Mouse (Mus musculus) embryonic stem cell, embryonic (primary cell): Measurements from ENCODE around the gene Chd4.

Experiments
- CTCF ChIA-PET, 4 experiments: fragments of 300-600 bp in 2 of 4; fragments of 350-600 bp in 2 of 4; sonication (Branson Sonifier 250); formaldehyde crosslinking; loops; one replicate each; lab custom pipeline; 2022; ENCODE audit warnings: inconsistent platforms in 2 of 4; lab: Charles Lee
- POLR2A ChIA-PET, 4 experiments: fragments of 300-600 bp in 2 of 4; fragments of 350-600 bp in 2 of 4; sonication (Branson Sonifier 250); formaldehyde crosslinking; loops; one replicate each; lab custom pipeline; 2022; ENCODE audit warnings: antibody characterized with exemption in 4 of 4, inconsistent platforms in 1 of 4; lab: Charles Lee

Gene Chd4

GRCm38 (mm10) chr6:125101444-125101843 is 5.7 kb downstream of the Chd4 start:
- ChIA-PET POLR2A (interaction anchor here in 3 of 4 experiments (0.6 to 4.1 kb wide), 34 partner anchors 8 to 360 kb away, joined by 3 to 24 read pairs (median 4); partner anchors contain the start of genes Mrpl51 (in 2 of the 3), Ncapd2 (in 2 of the 3), Cdca3 (in 1 of the 3) and Grcc10 (in 1 of the 3)), CTCF (interaction anchor here in 3 of 4 experiments (0.5 to 1.4 kb wide), 5 partner anchors 10 to 170 kb away, joined by 3 to 5 read pairs (median 3); no protein-coding TSS in a partner anchor)

DNA sequence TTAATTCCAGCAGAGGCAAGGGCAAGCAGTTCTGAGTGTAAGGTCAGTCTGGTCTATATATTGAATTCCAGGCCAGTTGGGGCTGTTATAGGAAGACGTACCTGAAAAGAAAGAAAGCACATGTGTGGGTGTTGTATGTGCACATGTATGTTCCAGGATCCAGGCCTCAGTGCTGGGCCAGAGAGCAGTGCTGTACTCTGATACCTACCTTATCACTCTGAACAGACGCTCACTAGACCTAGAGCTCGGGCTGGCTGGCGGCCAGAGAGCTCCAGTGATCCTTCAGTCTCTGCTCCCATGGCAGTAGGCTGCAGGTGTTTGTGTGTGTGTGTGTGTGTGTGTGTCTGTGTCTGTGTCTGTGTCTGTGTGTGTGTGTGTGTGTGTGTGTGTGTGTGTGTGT is 8.4 kb downstream of the Chd4 start:
- POLR2A ChIA-PET = interaction anchor here in 3 of 4 experiments (0.6 to 1.0 kb wide), 6 partner anchors 9 to 322 kb away, joined by 3 to 5 read pairs (median 4); no protein-coding TSS in a partner anchor
- CTCF ChIA-PET = interaction anchor here (0.6 to 1.0 kb wide), 5 partner anchors 10 to 252 kb away, joined by 3 to 5 read pairs (median 3); no protein-coding TSS in a partner anchor

- ChIA-PET POLR2A (interaction anchor here in 1 of 4 experiments (0.6 to 2.1 kb wide), 5 partner anchors 10 to 84 kb away, joined by 3 to 7 read pairs (median 3); partner anchors contain the start of genes Mrpl51 and Ncapd2), CTCF (interaction anchor here in 1 of 4 experiments (1.1 to 1.6 kb wide), 2 partner anchors 30 to 164 kb away, joined by 3 to 7 read pairs; no protein-coding TSS in a partner anchor)
Observed at GRCm38 (mm10) chr6:125107705-125108104, 11.9 kb downstream of the Chd4 start.

GRCm38 (mm10) chr6:125109371-125109770 is 13.6 kb downstream of the Chd4 start:
- CTCF ChIA-PET = interaction anchor here in 3 of 4 experiments (0.6 to 1.4 kb wide), 4 partner anchors 28 to 166 kb away, joined by 3 to 4 read pairs (median 3); no protein-coding TSS in a partner anchor
- POLR2A ChIA-PET = interaction anchor here in 2 of 4 experiments (0.7 to 2.6 kb wide), 21 partner anchors 8 to 368 kb away, joined by 3 to 14 read pairs (median 4); partner anchors contain the start of genes Grcc10 (in 1 of the 2) and Zfp384 (in 1 of the 2)

DNA sequence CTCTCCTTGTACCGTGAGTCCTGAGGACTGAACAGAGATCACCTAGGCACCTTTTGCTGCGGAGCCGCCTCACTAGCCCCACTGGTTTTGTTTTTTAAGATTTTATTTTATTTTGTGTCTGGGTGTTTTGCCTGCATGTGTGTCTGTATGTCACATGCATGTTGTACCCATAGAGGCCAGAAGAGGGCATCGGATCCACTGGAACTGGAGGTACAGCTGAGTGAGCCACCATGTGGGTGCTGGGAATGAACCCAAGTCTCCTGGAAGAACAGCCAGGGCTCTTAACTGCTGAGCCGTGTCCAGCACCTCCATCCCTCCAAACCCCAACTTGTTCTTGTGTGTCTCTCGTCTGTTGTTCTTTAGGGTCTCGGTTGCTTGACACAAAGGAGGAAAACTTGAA is 15.1 kb downstream of the Chd4 start:
- ChIA-PET CTCF (interaction anchor here (0.6 to 1.5 kb wide), 14 partner anchors 9 to 251 kb away, joined by 3 to 6 read pairs (median 3); no protein-coding TSS in a partner anchor), POLR2A (interaction anchor here in 3 of 4 experiments (0.6 to 2.6 kb wide), 20 partner anchors 9 to 481 kb away, joined by 3 to 14 read pairs (median 3); partner anchors contain the start of genes Mrpl51 (in 1 of the 3), Ncapd2 (in 1 of the 3) and Vamp1 (in 1 of the 3))

DNA sequence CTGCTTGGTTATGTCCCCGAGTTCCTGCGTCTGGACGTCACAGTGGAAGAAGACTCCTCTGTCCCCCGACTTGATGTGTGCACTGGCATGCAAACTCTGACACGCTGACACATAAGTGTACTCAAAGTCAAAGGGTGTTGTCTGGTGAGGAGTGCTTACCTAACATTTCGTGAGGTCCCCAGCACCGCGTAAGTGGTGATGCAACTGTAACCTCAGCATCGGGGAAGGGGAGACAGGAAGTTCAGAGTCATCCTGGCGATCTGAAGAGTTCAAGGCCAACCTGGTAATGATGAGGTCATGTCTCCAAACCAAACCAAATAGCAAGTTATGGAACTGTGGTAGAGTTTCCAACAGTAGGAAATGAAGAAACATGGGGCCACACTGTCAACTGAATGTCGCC is 16.8 kb downstream of the Chd4 start:
- ChIA-PET POLR2A (interaction anchor here in 2 of 4 experiments (1.4 to 2.6 kb wide), 4 partner anchors 11 to 62 kb away, joined by 4 to 22 read pairs (median 8); no protein-coding TSS in a partner anchor), CTCF (no interaction called here)

GRCm38 (mm10) chr6:125119387-125119786 is 23.6 kb downstream of the Chd4 start:
- ChIA-PET POLR2A (interaction anchor here in 3 of 4 experiments (0.6 to 4.5 kb wide), 12 partner anchors 10 to 77 kb away, joined by 3 to 22 read pairs (median 4); partner anchors contain the start of gene Gapdh (in 1 of the 3)), CTCF (interaction anchor here in 1 of 4 experiments (1.0 kb wide), 2 partner anchors 8 to 18 kb away, joined by 3 to 4 read pairs; no protein-coding TSS in a partner anchor)

- ChIA-PET POLR2A (interaction anchor here (0.5 to 16.8 kb wide), 40 partner anchors 9 to 731 kb away, joined by 3 to 499 read pairs (median 4); partner anchors contain the start of genes Gapdh (in 2 of the 4), Mrpl51 (in 2 of the 4), Ncapd2 (in 2 of the 4) and Grcc10 (in 1 of the 4)), CTCF (interaction anchor here in 3 of 4 experiments (0.6 to 1.8 kb wide), 6 partner anchors 9 to 225 kb away, joined by 3 to 5 read pairs (median 4); no protein-coding TSS in a partner anchor)
Observed at GRCm38 (mm10) chr6:125128724-125129123, 32.9 kb downstream of the Chd4 start.

DNA sequence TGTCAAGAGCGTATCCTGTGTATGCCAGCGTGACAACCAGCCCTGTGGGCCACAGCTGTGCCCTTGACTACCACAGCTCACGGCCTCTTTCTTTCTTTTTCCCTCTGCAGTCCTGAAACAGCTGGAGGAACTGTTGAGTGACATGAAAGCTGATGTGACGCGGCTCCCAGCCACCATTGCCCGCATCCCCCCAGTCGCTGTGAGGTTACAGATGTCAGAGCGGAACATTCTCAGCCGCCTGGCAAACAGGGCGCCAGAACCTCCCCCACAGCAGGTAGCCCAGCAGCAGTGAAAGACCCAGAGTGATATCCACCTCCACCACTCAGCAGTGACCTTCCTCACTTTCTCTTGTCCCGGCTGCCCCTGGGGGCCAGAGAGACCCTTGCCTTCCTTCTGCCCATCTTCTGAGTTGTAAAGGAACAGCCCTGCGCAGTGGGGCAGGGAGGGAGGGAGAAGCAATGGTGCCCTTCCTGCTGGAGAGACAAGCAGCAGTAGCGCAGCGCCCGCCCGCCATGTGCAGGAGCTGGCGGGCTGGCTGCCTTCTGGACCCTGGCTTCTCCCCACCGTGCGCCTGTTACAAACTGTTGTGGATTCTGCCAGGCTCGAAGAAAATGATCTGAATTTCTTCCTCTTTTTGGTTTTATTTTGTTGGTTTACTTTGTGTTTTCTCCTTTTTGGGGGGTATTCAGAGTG is 34.1 kb downstream of the Chd4 start:
- CTCF ChIA-PET = interaction anchor here in 2 of 4 experiments (0.6 to 1.8 kb wide), 6 partner anchors 18 to 326 kb away, joined by 3 to 10 read pairs (median 4); no protein-coding TSS in a partner anchor
- POLR2A ChIA-PET = interaction anchor here (0.5 to 16.8 kb wide), 72 partner anchors 8 to 462 kb away, joined by 3 to 499 read pairs (median 4); partner anchors contain the start of genes Gapdh (in 2 of the 4), Grcc10 (in 2 of the 4), Mrpl51 (in 2 of the 4) and Ncapd2 (in 2 of the 4)

DNA sequence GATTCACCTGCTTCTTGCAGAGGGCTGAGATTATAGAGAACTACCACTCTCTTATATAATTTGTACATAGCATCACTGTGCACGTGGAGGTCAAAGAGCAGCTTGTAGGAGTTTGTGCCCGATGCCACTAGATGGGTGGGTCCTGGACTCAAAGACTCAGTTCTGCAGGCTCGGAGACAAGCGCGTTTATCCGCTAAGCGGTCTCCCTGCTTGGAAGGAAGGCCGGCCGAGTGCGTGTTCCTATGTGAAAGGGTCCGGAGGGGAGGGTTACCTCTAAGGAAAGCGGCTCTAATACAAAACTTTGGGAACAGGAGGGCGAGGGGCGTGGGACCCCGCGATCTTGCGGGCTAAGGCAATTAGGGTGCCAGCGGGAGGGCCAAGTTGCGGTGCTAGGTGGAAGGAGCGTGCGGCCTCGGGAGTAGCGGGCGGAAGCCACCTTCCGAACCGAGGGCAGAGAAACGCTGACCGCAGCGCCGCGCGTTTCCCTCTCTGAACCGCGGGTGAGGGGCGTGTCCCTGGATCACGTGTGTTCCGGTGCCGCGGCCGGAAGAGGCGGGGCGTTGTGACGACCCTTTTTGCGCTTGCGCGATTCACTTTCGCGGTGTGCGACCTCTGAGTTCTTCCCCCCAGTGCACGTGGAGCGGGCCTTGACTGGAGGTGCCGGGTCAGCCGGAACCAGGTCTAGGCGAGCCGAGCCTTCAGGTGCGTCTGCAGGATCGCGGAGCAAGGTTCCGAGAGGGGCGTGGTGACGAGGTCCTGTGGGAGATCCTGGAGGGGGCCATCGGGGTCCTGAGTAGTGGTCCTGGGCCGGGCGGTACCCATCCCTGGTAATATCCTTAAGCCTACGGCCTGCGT is 35.7 kb downstream of the Chd4 start, which contains the start of gene Nop2:
Gene Nop2 (plus strand): TSS at position 608 of the 855 bp plus-strand sequence.
- ChIA-PET POLR2A (interaction anchor here (0.6 to 16.8 kb wide), 24 partner anchors 8 to 326 kb away, joined by 3 to 499 read pairs (median 5); partner anchors contain the start of genes Gapdh (in 2 of the 4), Mrpl51 (in 2 of the 4), Ncapd2 (in 2 of the 4) and Zfp384 (in 2 of the 4)), CTCF (no interaction called here)

DNA sequence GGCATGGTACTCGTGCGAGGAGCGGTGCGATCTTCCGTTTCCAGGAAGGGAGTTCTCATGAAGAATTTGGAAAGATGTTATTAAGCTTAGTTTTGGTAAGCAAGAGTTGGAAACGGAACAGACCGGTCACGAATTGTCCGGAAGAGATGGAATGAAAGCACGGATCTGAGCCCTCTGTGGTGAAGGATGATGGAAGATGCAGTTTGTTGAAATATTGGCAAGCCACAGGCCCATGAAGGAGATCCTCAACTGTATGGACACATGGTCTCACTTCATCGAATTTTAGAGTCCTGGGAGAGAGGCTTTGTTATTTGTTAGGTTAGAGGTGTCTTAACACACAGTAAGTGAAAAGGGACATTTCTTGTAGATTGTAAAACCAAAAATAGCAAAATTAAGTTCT is 36.7 kb downstream of the Chd4 start:
- POLR2A ChIA-PET = interaction anchor here (0.6 to 16.8 kb wide), 20 partner anchors 10 to 304 kb away, joined by 3 to 499 read pairs (median 4); partner anchors contain the start of genes Gapdh (in 2 of the 4), Cops7a (in 1 of the 4), Mlf2 (in 1 of the 4) and Mrpl51 (in 1 of the 4)
- CTCF ChIA-PET = no interaction called here

DNA sequence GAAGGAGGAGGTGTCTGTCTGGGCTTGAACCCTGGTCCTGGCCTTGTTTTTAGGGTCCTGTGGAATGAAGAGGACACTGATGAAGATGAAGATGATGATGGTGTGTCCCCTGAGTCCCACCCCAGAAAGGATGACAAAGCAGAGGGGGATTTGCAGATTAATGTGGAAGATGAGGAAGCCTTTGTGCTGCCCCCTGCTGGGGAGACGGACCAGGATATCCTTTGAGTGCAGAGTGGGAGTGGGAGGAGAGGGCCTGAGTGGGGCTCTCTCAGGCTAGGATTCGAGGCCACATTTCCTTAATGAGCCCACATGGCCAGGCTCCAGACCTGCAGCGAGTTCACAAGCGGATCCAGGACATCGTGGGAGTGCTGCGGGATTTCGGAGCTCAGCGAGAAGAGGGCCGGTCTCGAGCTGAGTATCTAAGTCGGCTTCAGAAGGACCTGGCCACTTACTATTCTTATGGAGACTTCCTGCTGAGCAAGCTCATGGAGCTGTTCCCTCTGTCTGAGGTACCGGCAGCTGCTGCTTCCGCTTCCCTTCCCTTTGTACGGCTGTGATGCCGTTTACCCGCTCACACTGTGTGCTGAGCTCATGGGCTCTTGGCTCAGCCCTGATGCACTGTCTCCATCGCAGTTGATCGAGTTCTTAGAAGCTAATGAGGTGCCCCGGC is 41.4 kb downstream of the Chd4 start:
- CTCF ChIA-PET = interaction anchor here (0.6 to 1.6 kb wide), 35 partner anchors 8 to 524 kb away, joined by 3 to 9 read pairs (median 3); partner anchors contain the start of genes Gapdh (in 2 of the 4), Cdca3 (in 1 of the 4), Iffo1 (in 1 of the 4) and Usp5 (in 1 of the 4)
- POLR2A ChIA-PET = interaction anchor here (0.6 to 16.8 kb wide), 50 partner anchors 8 to 545 kb away, joined by 3 to 499 read pairs (median 4); partner anchors contain the start of genes Mrpl51 (in 3 of the 4), Ncapd2 (in 3 of the 4), Gapdh (in 2 of the 4) and Vamp1 (in 2 of the 4)

GRCm38 (mm10) chr6:125139747-125140146 is 44.0 kb downstream of the Chd4 start:
- POLR2A ChIA-PET = interaction anchor here in 3 of 4 experiments (0.7 to 16.8 kb wide), 22 partner anchors 8 to 334 kb away, joined by 3 to 499 read pairs (median 4); partner anchors contain the start of genes Gapdh (in 3 of the 3), Mrpl51 (in 1 of the 3) and Ncapd2 (in 1 of the 3)
- CTCF ChIA-PET = interaction anchor here in 2 of 4 experiments (0.5 to 1.0 kb wide), 4 partner anchors 21 to 41 kb away, joined by 3 to 10 read pairs (median 5); no protein-coding TSS in a partner anchor

GRCm38 (mm10) chr6:125142436-125142835 is 46.7 kb downstream of the Chd4 start:
- ChIA-PET POLR2A (interaction anchor here (0.6 to 16.8 kb wide), 25 partner anchors 9 to 331 kb away, joined by 3 to 499 read pairs (median 5); partner anchors contain the start of genes Gapdh (in 3 of the 4), Mrpl51 (in 2 of the 4) and Ncapd2 (in 2 of the 4)), CTCF (interaction anchor here in 1 of 4 experiments (0.9 to 1.1 kb wide), 3 partner anchors 49 to 295 kb away, joined by 3 read pairs; partner anchors contain the start of genes Mrpl51 and Ncapd2)

DNA sequence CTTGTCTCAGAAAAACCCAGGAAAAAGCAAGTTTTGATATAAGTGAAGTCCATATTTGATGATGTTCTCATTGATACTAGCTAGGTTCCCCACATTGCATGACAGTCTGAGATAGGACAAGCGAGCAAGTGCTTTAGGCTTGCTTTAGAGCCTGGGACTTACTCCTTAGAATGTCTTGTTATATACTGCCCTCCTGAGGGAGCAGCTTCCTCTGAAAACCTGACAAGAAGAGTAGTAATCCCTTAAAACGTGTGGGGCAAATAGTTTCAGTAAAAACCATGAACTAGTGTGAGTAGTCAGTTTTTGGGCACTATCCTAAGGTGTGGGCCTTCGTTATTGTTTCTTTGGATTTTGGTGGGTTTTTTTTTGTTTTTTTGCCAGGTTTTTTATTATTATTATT is 47.3 kb downstream of the Chd4 start:
- POLR2A ChIA-PET = interaction anchor here (0.6 to 16.8 kb wide), 21 partner anchors 10 to 332 kb away, joined by 3 to 499 read pairs (median 5); partner anchors contain the start of genes Gapdh (in 2 of the 4), Mrpl51 (in 2 of the 4) and Ncapd2 (in 2 of the 4)
- CTCF ChIA-PET = interaction anchor here in 2 of 4 experiments (0.7 to 1.1 kb wide), 2 partner anchors 85 to 296 kb away, joined by 3 read pairs; no protein-coding TSS in a partner anchor
